In the genomic region with DNA sequence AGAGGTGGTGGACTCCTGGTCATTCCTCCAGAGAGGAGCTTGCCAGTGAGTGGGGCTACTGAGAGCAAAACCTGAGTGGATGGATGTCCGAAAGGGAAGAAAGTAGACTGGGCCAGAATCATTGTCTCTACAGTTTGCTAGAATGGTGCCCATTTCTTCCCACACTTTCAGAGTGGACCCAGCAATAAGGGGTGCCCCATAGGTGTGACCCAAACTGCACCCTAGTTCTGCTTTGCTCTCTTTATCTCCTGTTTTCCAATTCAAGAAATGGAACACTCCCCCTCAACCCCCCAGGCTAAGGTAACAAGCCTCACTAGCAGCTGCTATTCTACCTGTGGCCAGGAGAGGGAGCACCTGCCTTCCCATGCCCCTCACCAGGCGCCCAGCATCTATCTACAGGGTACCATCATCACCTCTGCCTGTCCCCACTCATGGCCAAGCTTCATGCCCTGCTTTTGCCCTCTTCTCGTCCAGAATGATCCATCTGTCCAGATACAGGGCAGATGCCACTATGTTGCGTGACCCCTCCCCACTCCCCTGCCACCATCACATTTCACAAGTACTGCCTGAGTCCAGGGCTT, we compare ENCODE assay signal across 8 mouse cellular contexts. TPM values are rescaled to one million over a fixed set of nuclear protein-coding genes. Genes with fewer than 3 reads are reported as not detected.
DNase-seq lines count a peak whose midpoint lies in the region; ATAC-seq and TF ChIP-seq lines count a peak whose summit lies in the region.

No protein-coding gene starts in this region.

- H3K4me2 ChIP-seq in forebrain, embryonic 13.5 days: no peak overlapping the region
- no peak overlapping the region for H3K4me2 ChIP-seq in liver, embryonic 14.5 days (ENCODE audit: low read depth)
- no peak overlapping the region for H3K4me2 ChIP-seq in neural tube, embryonic 15.5 days

- no peak overlapping the region for H3K9ac ChIP-seq in forebrain, embryonic 13.5 days
- H3K9ac ChIP-seq in liver, embryonic 14.5 days (replicated peaks): no peak overlapping the region
- no peak overlapping the region for H3K9ac ChIP-seq in neural tube, embryonic 15.5 days (replicated peaks)

- TF ChIP-seq EP300 in liver, embryonic 14.5 days (IDR thresholded peaks at IDR 0.05; ENCODE audit: low read depth): no peak

- H3K27ac ChIP-seq in thymus, adult 2 months (ENCODE audit: control insufficient read depth, insufficient read depth, low read length): no peak overlapping the region
- H3K27ac ChIP-seq in bone marrow, adult 2 months (ENCODE audit: control insufficient read depth, insufficient read depth, low read depth, low read length, poor library complexity): no peak overlapping the region
- no peak overlapping the region for H3K27ac ChIP-seq in forebrain, embryonic 13.5 days
- H3K27ac ChIP-seq in kidney, adult 2 months (ENCODE audit: insufficient read depth, low read depth, low read length): no peak overlapping the region
- no peak overlapping the region; the same call in 1 of the 2 replicates for H3K27ac ChIP-seq in liver, embryonic 14.5 days
- no peak overlapping the region for H3K27ac ChIP-seq in neural tube, embryonic 15.5 days (replicated peaks)

- H3K4me3 ChIP-seq in thymus, adult 2 months (ENCODE audit: control insufficient read depth, insufficient read depth, low read length): no peak overlapping the region
- H3K4me3 ChIP-seq in bone marrow, adult 2 months (replicated peaks; ENCODE audit: control insufficient read depth, low read depth, low read length): no peak overlapping the region
- no peak overlapping the region for H3K4me3 ChIP-seq in forebrain, embryonic 13.5 days
- H3K4me3 ChIP-seq in kidney, adult 2 months (ENCODE audit: insufficient read depth, low read depth, low read length): no peak overlapping the region
- no peak overlapping the region for H3K4me3 ChIP-seq in liver, embryonic 14.5 days (ENCODE audit: insufficient read depth in 1 of 2, low read depth in 2 of 2, low read length in 2 of 2)
- no peak overlapping the region for H3K4me3 ChIP-seq in neural tube, embryonic 15.5 days (replicated peaks)

- peak; percentile 46 for DNase-seq in thymus, adult 2 months
- no peak for DNase-seq in thymus, adult 18-20 months
- DNase-seq in kidney, adult 2 months: peak; percentile 45
- no peak for DNase-seq in liver, embryonic 14.5 days (ENCODE audit: low read depth in 3 of 3, low spot score in 3 of 3)
- no peak for DNase-seq in frontal cortex, postnatal 25 days (ENCODE audit: low spot score in 2 of 2)

- peak; percentile 78 for ATAC-seq in forebrain, embryonic 13.5 days
- ATAC-seq in liver, embryonic 14.5 days (ENCODE audit: insufficient read depth): 0 out of 2 replicates have a peak, but pooled peaks have one; percentile 9
- peak; percentile 59; the same call in 1 of the 2 replicates for ATAC-seq in neural tube, embryonic 15.5 days (ENCODE audit: low FRiP score)

- 60% methylated on average over 4 of the region's 4 CpGs for WGBS in thymus, adult 2 months
- WGBS in bone marrow, adult 2 months: 55% methylated on average over 4 of the region's 4 CpGs
- WGBS in forebrain, embryonic 13.5 days: 49% methylated on average over 4 of the region's 4 CpGs
- 59% methylated on average over 4 of the region's 4 CpGs for WGBS in kidney, adult 2 months
- WGBS in liver, embryonic 14.5 days (ENCODE audit: insufficient replicate concordance): 43% methylated on average over 4 of the region's 4 CpGs
- WGBS in neural tube, embryonic 15.5 days: 50% methylated on average over 4 of the region's 4 CpGs

- H3K4me1 ChIP-seq in thymus, adult 2 months (replicated peaks; ENCODE audit: control insufficient read depth, insufficient read depth, low read length): no peaks in the 10 kb centered on the region
- H3K4me1 ChIP-seq in bone marrow, adult 2 months (ENCODE audit: control insufficient read depth, insufficient read depth, low read length): no peaks in the 10 kb centered on the region
- H3K4me1 ChIP-seq in forebrain, embryonic 13.5 days: peaks cover 9% of the 10 kb centered on the region
- no peaks in the 10 kb centered on the region for H3K4me1 ChIP-seq in kidney, adult 2 months (ENCODE audit: control insufficient read depth, insufficient read depth, low read length)
- H3K4me1 ChIP-seq in liver, embryonic 14.5 days (replicated peaks; ENCODE audit: control insufficient read depth in 2 of 2, insufficient read depth in 2 of 2, low read length in 1 of 2): peaks cover 31 to 35% of the 10 kb centered on the region in 2 experiments
- no peaks in the 10 kb centered on the region for H3K4me1 ChIP-seq in neural tube, embryonic 15.5 days

- H3K36me3 ChIP-seq in thymus, adult 2 months (ENCODE audit: control insufficient read depth, insufficient read depth, low read length): peaks cover 5% of the 10 kb centered on the region
- peaks cover 30% of the 10 kb centered on the region for H3K36me3 ChIP-seq in forebrain, embryonic 13.5 days (ENCODE audit: poor library complexity, severe bottlenecking)
- no peaks in the 10 kb centered on the region for H3K36me3 ChIP-seq in kidney, adult 2 months (ENCODE audit: control insufficient read depth, insufficient read depth, low read length)
- H3K36me3 ChIP-seq in liver, embryonic 14.5 days (replicated peaks; ENCODE audit: control insufficient read depth, insufficient read depth, low read depth): peaks cover 32% of the 10 kb centered on the region
- no peaks in the 10 kb centered on the region for H3K36me3 ChIP-seq in neural tube, embryonic 15.5 days

- TF ChIP-seq CTCF in thymus, adult 2 months (IDR thresholded peaks at IDR 0.05; ENCODE audit: borderline replicate concordance, control insufficient read depth, extremely low read depth, insufficient read depth, low read length, poor library complexity): peak; percentile 74; the same call in 1 of the 2 replicates
- TF ChIP-seq CTCF in bone marrow, adult 2 months (IDR thresholded peaks at IDR 0.05; ENCODE audit: control insufficient read depth, insufficient read depth, low read length): peak; percentile 80
- TF ChIP-seq CTCF in kidney, adult 2 months (conservative IDR thresholded peaks at IDR 0.05; ENCODE audit: insufficient read depth, insufficient read length, low read depth, low read length): peak; percentile 80
- peak; percentile 96 for TF ChIP-seq CTCF in liver, embryonic 14.5 days (IDR thresholded peaks at IDR 0.05; ENCODE audit: low read depth)

- no peak for TF ChIP-seq POLR2A in thymus, adult 2 months (IDR thresholded peaks at IDR 0.05; ENCODE audit: control insufficient read depth, extremely low read depth, insufficient read depth, low read length, poor library complexity)
- TF ChIP-seq POLR2A in bone marrow, adult 2 months (IDR thresholded peaks at IDR 0.05; ENCODE audit: borderline replicate concordance, control insufficient read depth, low read depth, low read length): no peak
- TF ChIP-seq POLR2A in kidney, adult 2 months (IDR thresholded peaks at IDR 0.05; ENCODE audit: low read depth, low read length): no peak

- H3K9me3 ChIP-seq in forebrain, embryonic 13.5 days (replicated peaks): no peaks in the 10 kb centered on the region
- no peaks in the 10 kb centered on the region for H3K9me3 ChIP-seq in liver, embryonic 14.5 days (ENCODE audit: control insufficient read depth, low read length)
- H3K9me3 ChIP-seq in neural tube, embryonic 15.5 days (replicated peaks): no peaks in the 10 kb centered on the region

- H3K27me3 ChIP-seq in thymus, adult 2 months (ENCODE audit: control insufficient read depth, insufficient read depth, low read length): no peaks in the 10 kb centered on the region
- H3K27me3 ChIP-seq in forebrain, embryonic 13.5 days: no peaks in the 10 kb centered on the region
- no peaks in the 10 kb centered on the region for H3K27me3 ChIP-seq in kidney, adult 2 months (replicated peaks; ENCODE audit: control insufficient read depth, insufficient read depth, low read length)
- H3K27me3 ChIP-seq in liver, embryonic 14.5 days (ENCODE audit: control insufficient read depth, insufficient read depth, low read length): no peaks in the 10 kb centered on the region
- no peaks in the 10 kb centered on the region for H3K27me3 ChIP-seq in neural tube, embryonic 15.5 days (replicated peaks)

RNA-seq across cellular contexts. Expression of gene Rrm2, which starts 8.8 kb away (rescaled TPM):
- 77.4 and 166 TPM in 2 replicates for polyA plus RNA-seq in thymus, adult 2 months (2012; rRNA removed)
- 203 and 291 TPM in 2 replicates for polyA plus RNA-seq in bone marrow, adult 2 months (2011; ENCODE audit: insufficient read depth, insufficient read length, low replicate concordance, missing spikeins)
- polyA plus RNA-seq in forebrain, embryonic 13.5 days (2015; fragmentation: Nextera tagmentation; extraction: Ambion mirVana): 405 and 421 TPM in 2 replicates
- polyA plus RNA-seq in kidney, adult 2 months (2012; rRNA removed): 1.3 and 1.6 TPM in 2 replicates
- 87.7 and 139 TPM in 2 replicates for polyA plus RNA-seq in liver, embryonic 14.5 days (2012; rRNA removed)
- polyA plus RNA-seq in liver, embryonic 14.5 days (2014; fragmentation: Nextera tagmentation; extraction: Ambion mirVana): 388 and 401 TPM in 2 replicates
- polyA plus RNA-seq in neural tube, embryonic 15.5 days (2015; fragmentation: Nextera tagmentation; extraction: Ambion mirVana): 42.1 and 74.2 TPM in 2 replicates

RNA-seq across cellular contexts. Expression of gene Cys1, which starts 35.2 kb away (rescaled TPM):
- polyA plus RNA-seq in thymus, adult 2 months (2012; rRNA removed): 1.6 and 3.4 TPM in 2 replicates
- 0.56 and 3.0 TPM in 2 replicates for polyA plus RNA-seq in bone marrow, adult 2 months (2011; ENCODE audit: insufficient read depth, insufficient read length, low replicate concordance, missing spikeins)
- polyA plus RNA-seq in forebrain, embryonic 13.5 days (2015; fragmentation: Nextera tagmentation; extraction: Ambion mirVana): 0.45 and 0.58 TPM in 2 replicates
- polyA plus RNA-seq in kidney, adult 2 months (2012; rRNA removed): 71.1 and 93.2 TPM in 2 replicates
- 0.74 and 1.2 TPM in 2 replicates for polyA plus RNA-seq in liver, embryonic 14.5 days (2012; rRNA removed)
- polyA plus RNA-seq in liver, embryonic 14.5 days (2014; fragmentation: Nextera tagmentation; extraction: Ambion mirVana): 0.28 and 0.40 TPM in 2 replicates
- polyA plus RNA-seq in neural tube, embryonic 15.5 days (2015; fragmentation: Nextera tagmentation; extraction: Ambion mirVana): 1.4 and 2.1 TPM in 2 replicates

Comparison
In these comparisons a context has a peak if more than half of its experiments do, and no peak if none do; other contexts are left out.
1. DNase-seq: peak in thymus, adult 2 months (single experiment) and kidney, adult 2 months (single experiment); none in thymus, adult 18-20 months (0 of 2), liver, embryonic 14.5 days (0 of 3) and frontal cortex, postnatal 25 days (0 of 2).
2. ATAC-seq: peak in every context shown above with its lines; median percentile 78 in forebrain, embryonic 13.5 days; 59 in neural tube, embryonic 15.5 days; 9 in liver, embryonic 14.5 days.
3. RNA of gene Rrm2, which starts 8.8 kb away (polyA plus RNA-seq): 405 to 421 TPM in forebrain, embryonic 13.5 days, 87.7 to 401 TPM in liver, embryonic 14.5 days, 203 to 291 TPM in bone marrow, adult 2 months, 77.4 to 166 TPM in thymus, adult 2 months and 42.1 to 74.2 TPM in neural tube, embryonic 15.5 days; 1.3 to 1.6 TPM in kidney, adult 2 months; every median in the first group is over 10 times any median in the second.
4. RNA of gene Cys1, which starts 35.2 kb away (polyA plus RNA-seq): 71.1 to 93.2 TPM in kidney, adult 2 months; 0.56 to 3.0 TPM in bone marrow, adult 2 months, 1.4 to 2.1 TPM in neural tube, embryonic 15.5 days, 1.6 to 3.4 TPM in thymus, adult 2 months, 0.28 to 1.2 TPM in liver, embryonic 14.5 days and 0.45 to 0.58 TPM in forebrain, embryonic 13.5 days; every median in the first group is over 10 times any median in the second.
5. Peak in every context shown above with its lines, with median percentiles within 50 percentile points of each other: CTCF ChIP-seq.